Mouse (Mus musculus): Measurements from ENCODE around the gene Gm6502.
"Not testable (repeated sequence)": the region's sequence is repeated elsewhere in the genome, so short reads cannot be mapped to it uniquely, and the experiment has no call there.

The Gm6502 gene

DNA sequence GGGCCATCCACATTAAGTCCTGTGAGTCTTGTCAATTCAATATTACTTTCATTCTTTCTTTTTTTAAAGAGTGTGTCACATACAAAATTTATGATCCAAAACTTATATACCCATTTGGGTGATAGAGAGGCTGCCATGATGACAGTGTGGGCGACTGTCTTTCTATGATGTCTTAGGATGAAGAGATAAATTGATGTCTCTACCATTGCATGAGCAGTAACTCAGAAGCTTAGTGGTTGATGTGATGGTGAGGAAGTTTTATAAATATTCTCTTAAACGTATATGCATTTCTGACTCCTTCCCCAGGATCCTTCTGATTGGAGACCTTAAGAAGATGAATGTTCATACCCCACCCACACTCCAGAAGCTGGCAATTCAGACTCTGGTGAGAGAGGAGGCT is at the start of gene Gm6502:
Gene Gm6502 (plus strand): TSS at position 301 of the 400 bp plus-strand sequence.
- DNase-seq: not testable (repeated sequence)

DNA sequence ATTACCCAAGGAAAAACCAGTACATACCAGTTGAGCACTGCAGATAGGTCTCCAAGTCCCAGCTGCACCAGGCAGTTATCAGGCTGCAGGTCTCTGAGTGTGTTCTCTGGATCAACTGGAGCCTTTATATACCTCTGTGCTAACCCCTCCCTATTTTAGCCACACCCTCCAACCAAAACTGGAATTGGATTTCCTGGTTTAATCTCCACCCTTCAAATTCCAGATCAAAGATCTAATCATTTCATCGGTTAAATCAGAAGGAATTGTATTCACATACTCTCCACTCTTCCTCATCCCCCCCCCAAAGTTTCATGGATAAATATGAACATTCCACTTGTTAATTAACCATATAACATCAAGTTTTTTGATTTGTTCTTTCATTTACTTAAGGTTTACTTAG is 7.5 kb upstream of the Gm6502 start, which contains the start of gene A430089I19Rik:
Gene A430089I19Rik (minus strand): TSS at position 101 of the 400 bp plus-strand sequence.
- DNase-seq: not testable (repeated sequence)

DNA sequence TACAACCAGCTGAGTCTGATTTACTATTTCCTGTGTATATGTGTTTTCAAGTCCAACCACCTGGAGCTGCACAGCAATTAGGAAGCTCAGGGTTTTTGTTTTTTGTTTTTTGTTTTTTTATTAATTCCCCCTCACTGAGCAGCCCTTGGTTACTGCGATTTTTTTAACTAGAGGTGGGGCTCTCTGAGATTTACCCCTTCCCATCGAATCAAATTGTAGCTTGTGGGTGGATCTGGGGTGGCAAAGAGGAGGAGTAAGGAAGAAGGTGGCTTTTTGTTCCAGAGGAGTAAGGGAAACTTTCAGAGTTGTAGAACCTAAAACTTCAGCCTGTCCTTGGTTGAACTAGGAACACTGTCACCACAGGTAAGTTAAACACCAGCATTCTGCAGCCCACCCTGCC is 25.2 kb downstream of the Gm6502 start, which contains the start of gene AA792892:
Gene AA792892 (plus strand): TSS at position 301 of the 400 bp plus-strand sequence.
- not testable (repeated sequence) for DNase-seq
